ENCODE assay signal across 8 mouse cellular contexts in the genomic region with DNA sequence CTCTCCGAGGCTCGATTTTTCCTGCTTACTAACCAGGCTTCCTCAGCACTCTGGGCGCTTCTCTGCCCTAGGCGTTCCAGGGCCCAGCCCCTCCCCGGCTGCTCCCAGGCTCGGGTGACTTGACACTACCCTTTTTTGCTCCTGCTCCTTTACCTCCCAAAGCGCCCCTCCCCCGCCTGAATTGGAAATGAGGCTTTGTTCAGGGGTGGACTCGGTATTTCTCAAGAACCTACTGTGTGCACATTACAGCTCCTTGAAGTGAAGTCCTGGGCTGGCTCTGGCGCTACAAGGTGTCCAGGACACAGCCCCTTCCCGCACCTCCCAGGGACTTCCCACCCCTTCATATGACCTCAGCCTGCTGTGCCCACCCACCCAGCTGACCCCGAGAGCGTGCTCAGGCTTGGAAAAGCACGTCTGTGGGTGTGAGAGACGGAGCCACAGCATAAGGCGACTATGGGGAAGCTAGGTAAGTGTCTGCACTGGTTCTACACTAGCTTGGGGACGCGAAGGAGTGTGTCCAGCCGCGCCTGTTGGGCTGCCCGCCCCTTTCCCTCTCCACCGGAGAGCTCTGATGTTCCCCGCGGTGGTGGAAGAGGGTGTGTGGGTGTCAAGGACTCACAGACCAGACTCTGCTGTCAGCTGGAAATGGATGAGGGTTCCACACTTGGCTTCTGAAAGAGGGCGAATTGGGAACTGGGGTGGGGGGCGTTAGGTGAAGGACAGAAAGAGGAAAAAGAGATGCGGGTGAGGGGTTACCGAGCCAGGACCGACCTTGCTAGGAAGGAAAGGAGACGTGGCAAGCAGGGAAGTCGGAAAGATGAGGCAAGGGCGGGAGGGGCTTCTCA. TPM values are rescaled to one million over a fixed set of nuclear protein-coding genes. Genes with fewer than 3 reads are reported as not detected.
A peak's percentile ranks its signal among the peaks of the same experiment; 100 is the strongest.
DNase-seq lines count a peak whose midpoint lies in the region; ATAC-seq lines count a peak whose summit lies in the region.

TSS of gene Bahd1 (plus strand) at position 397 of the 845 bp plus-strand sequence.

- peaks cover 82% of the 10 kb centered on the region for H3K27me3 ChIP-seq in limb, embryonic 13.5 days
- peaks cover 45% of the 10 kb centered on the region for H3K27me3 ChIP-seq in midbrain, embryonic 15.5 days (replicated peaks)

- H3K4me3 ChIP-seq in limb, embryonic 13.5 days: peak within 1 kb of the TSS; percentile 90
- H3K4me3 ChIP-seq in midbrain, embryonic 15.5 days: peak within 1 kb of the TSS; percentile 94

- 1% methylated on average over 32 of the region's 32 CpGs for WGBS in limb, embryonic 13.5 days
- WGBS in midbrain, embryonic 15.5 days: 1% methylated on average over 32 of the region's 32 CpGs

- H3K9me3 ChIP-seq in limb, embryonic 13.5 days: no peaks in the 10 kb centered on the region
- no peaks in the 10 kb centered on the region for H3K9me3 ChIP-seq in midbrain, embryonic 15.5 days

- peak within 1 kb of the TSS; percentile 99 for H3K4me2 ChIP-seq in limb, embryonic 13.5 days (replicated peaks)
- H3K4me2 ChIP-seq in midbrain, embryonic 15.5 days: peak within 1 kb of the TSS; percentile 96

- peak within 1 kb of the TSS; percentile 68 for H3K9ac ChIP-seq in limb, embryonic 13.5 days
- peak within 1 kb of the TSS; percentile 42 for H3K9ac ChIP-seq in midbrain, embryonic 15.5 days

- peak; percentile 28 for ATAC-seq in frontal cortex, adult (ENCODE audit: low TSS enrichment)
- ATAC-seq in limb, embryonic 13.5 days (ENCODE audit: low FRiP score, low read depth): no peak
- ATAC-seq in midbrain, embryonic 15.5 days (replicated peaks): peak; percentile 6

- no peak within 1 kb of the TSS for H3K27ac ChIP-seq in limb, embryonic 13.5 days
- no peak within 1 kb of the TSS for H3K27ac ChIP-seq in midbrain, embryonic 15.5 days

- peaks cover 47% of the 10 kb centered on the region for H3K4me1 ChIP-seq in limb, embryonic 13.5 days
- peaks cover 55% of the 10 kb centered on the region for H3K4me1 ChIP-seq in midbrain, embryonic 15.5 days

- peak in 1 of 2 experiments; percentile 36 for DNase-seq in layer of hippocampus, adult 18-20 months (ENCODE audit: low spot score in 2 of 2)
- DNase-seq in layer of hippocampus, adult 11-12 months (ENCODE audit: low spot score): no peak
- peak; percentile 52 for DNase-seq in brain, adult 2 months (ENCODE audit: low read depth, low spot score)
- DNase-seq in induced T-regulatory cell, adult 2 months (ENCODE audit: low read depth): peak; percentile 51
- DNase-seq in thymus, postnatal 14 days: peak; percentile 34

- H3K36me3 ChIP-seq in limb, embryonic 13.5 days: no peaks in the 10 kb centered on the region
- H3K36me3 ChIP-seq in midbrain, embryonic 15.5 days (replicated peaks): no peaks in the 10 kb centered on the region

RNA-seq across cellular contexts. Expression of gene Bahd1, which starts in this region (rescaled TPM):
- 10 to 100 TPM; 65.2 to 68.1 TPM for total RNA-seq in layer of hippocampus, adult 18-20 months (2021)
- polyA plus RNA-seq in limb, embryonic 13.5 days (2015; fragmentation: Nextera tagmentation; extraction: Ambion mirVana): 3.7 and 3.8 TPM in 2 replicates
- polyA plus RNA-seq in midbrain, embryonic 15.5 days (2015; fragmentation: Nextera tagmentation; extraction: Ambion mirVana): 8.4 and 8.8 TPM in 2 replicates
